Mouse (Mus musculus) CH12.LX (cell line): Measurements from ENCODE around the gene Reep6. TPM values are rescaled to one million over a fixed set of nuclear protein-coding genes. Genes with fewer than 3 reads are reported as not detected.
A peak's percentile ranks its signal among the peaks of the same experiment; 100 is the strongest.

Experiments used
- DNase-seq: peaks from one replicate; pipeline ENCODE4 v3.0.0-alpha.2; 2013; ENCODE audit errors: extremely low read depth
- H3K27ac ChIP-seq: 2 replicates; pipeline ENCODE4 v1.5.1; 2012; ENCODE audit warnings: low read depth, mild to moderate bottlenecking, control low read depth, moderate library complexity; ENCODE audit not compliant: insufficient read depth
- H3K27me3 ChIP-seq: replicated peaks from 2 replicates; pipeline ENCODE3; 2012; ENCODE audit warnings: inconsistent platforms
- H3K36me3 ChIP-seq, 2 experiments: replicated peaks in 1 of 2; 2 replicates each; pipeline versions ENCODE3 to v1.6.1; 2012; ENCODE audit warnings: inconsistent platforms in 1 of 2, low read length in 1 of 2, mild to moderate bottlenecking in 1 of 2, mixed read lengths in 1 of 2, moderate library complexity in 1 of 2; ENCODE audit not compliant: control insufficient read depth in 1 of 2, insufficient read depth in 1 of 2
- H3K4me1 ChIP-seq, 2 experiments: 2 replicates each; pipeline ENCODE4 v1.6.1; 2012; ENCODE audit warnings: inconsistent platforms in 1 of 2, moderate library complexity in 1 of 2; ENCODE audit not compliant: insufficient read depth in 2 of 2, control insufficient read depth in 1 of 2
- H3K4me2 ChIP-seq: 2 replicates; pipeline ENCODE4 v1.6.1; 2012; ENCODE audit warnings: low read depth, mild to moderate bottlenecking, control low read depth; ENCODE audit not compliant: poor library complexity, insufficient read depth, severe bottlenecking
- H3K4me3 ChIP-seq, 3 experiments: fragments of 150-350 bp in 1 of 3; sonication (generic) in 1 of 3; replicated peaks in 1 of 3; 2 replicates each; pipeline versions ENCODE3 to v1.5.1; 2011 to 2012; ENCODE audit warnings: low read depth in 2 of 3, low read length in 2 of 3, mild to moderate bottlenecking in 2 of 3, moderate library complexity in 2 of 3, control low read depth in 1 of 3, improper control_type of control experiment in 1 of 3, inconsistent platforms in 1 of 3, mixed read lengths in 1 of 3; ENCODE audit not compliant: poor library complexity in 1 of 3
- H3K79me2 ChIP-seq: replicated peaks from 2 replicates; pipeline ENCODE4 v1.6.1; 2012; ENCODE audit warnings: mild to moderate bottlenecking, moderate library complexity; ENCODE audit not compliant: control insufficient read depth, poor library complexity, insufficient read depth, severe bottlenecking; ENCODE audit errors: extremely low read depth
- H3K9ac ChIP-seq: 2 replicates; pipeline ENCODE4 v1.6.1; 2012; ENCODE audit warnings: low read depth, mild to moderate bottlenecking, control low read depth, moderate library complexity; ENCODE audit not compliant: insufficient read depth
- H3K9me3 ChIP-seq: replicated peaks from 2 replicates; pipeline ENCODE3; 2012; ENCODE audit warnings: low read length, inconsistent platforms, mixed read lengths
- BHLHE40 ChIP-seq: IDR thresholded peaks from 2 replicates; pipeline ENCODE4 v1.6.1; 2011; ENCODE audit warnings: mild to moderate bottlenecking, low read depth, low read length, improper control_type of control experiment
- CHD1 ChIP-seq: IDR thresholded peaks from 2 replicates; pipeline ENCODE4 v1.6.1; 2012; ENCODE audit warnings: low read depth, low read length, improper control_type of control experiment, inconsistent platforms
- CHD2 ChIP-seq: IDR thresholded peaks from 2 replicates; pipeline ENCODE4 v1.6.1; 2011; ENCODE audit warnings: low read length, improper control_type of control experiment
- CTCF ChIP-seq, 2 experiments: IDR thresholded peaks in 1 of 2; conservative IDR thresholded peaks in 1 of 2; 2 replicates each; pipeline ENCODE4 v1.5.1; 2011 to 2012; ENCODE audit warnings: low read depth in 2 of 2, low read length in 2 of 2, improper control_type of control experiment in 1 of 2, inconsistent platforms in 1 of 2, mild to moderate bottlenecking in 1 of 2, moderate library complexity in 1 of 2
- E2F4 ChIP-seq: IDR thresholded peaks from 2 replicates; pipeline ENCODE4 v1.6.1; 2011; ENCODE audit warnings: low read depth, low read length, improper control_type of control experiment; ENCODE audit not compliant: insufficient replicate concordance
- ELF1 ChIP-seq: IDR thresholded peaks from 2 replicates; pipeline ENCODE4 v1.6.1; 2014; ENCODE audit warnings: low read depth, mild to moderate bottlenecking, inconsistent platforms, low read length, improper control_type of control experiment
- EP300 ChIP-seq: IDR thresholded peaks from 2 replicates; pipeline ENCODE4 v1.6.1; 2011; ENCODE audit warnings: low read length, improper control_type of control experiment
- ETS1 ChIP-seq: conservative IDR thresholded peaks from 2 replicates; pipeline ENCODE4 v1.6.1; 2012; ENCODE audit warnings: low read depth, mild to moderate bottlenecking, inconsistent platforms, low read length, improper control_type of control experiment, moderate library complexity
- GABPA ChIP-seq: IDR thresholded peaks from 2 replicates; pipeline ENCODE4 v1.6.1; 2012; ENCODE audit warnings: low read depth, low read length, improper control_type of control experiment, inconsistent platforms; ENCODE audit not compliant: insufficient replicate concordance
- HCFC1 ChIP-seq: IDR thresholded peaks from 2 replicates; pipeline ENCODE4 v1.6.1; 2012; ENCODE audit warnings: low read depth, mild to moderate bottlenecking, inconsistent platforms, low read length, improper control_type of control experiment
- IRF4 ChIP-seq: IDR thresholded peaks from 2 replicates; pipeline ENCODE4 v1.6.1; 2014; ENCODE audit warnings: low read depth, mild to moderate bottlenecking, inconsistent platforms, low read length, improper control_type of control experiment
- JUN ChIP-seq: IDR thresholded peaks from 2 replicates; pipeline ENCODE4 v1.6.1; 2011; ENCODE audit warnings: low read depth, mild to moderate bottlenecking, low read length, improper control_type of control experiment, moderate library complexity; ENCODE audit not compliant: insufficient read depth
- JUND ChIP-seq: conservative IDR thresholded peaks from 2 replicates; pipeline ENCODE4 v1.6.1; 2011; ENCODE audit warnings: low read depth, low read length, improper control_type of control experiment
- KAT2A ChIP-seq: IDR thresholded peaks from 2 replicates; pipeline ENCODE4 v1.6.1; 2012; ENCODE audit warnings: low read length, improper control_type of control experiment, inconsistent platforms; ENCODE audit not compliant: insufficient replicate concordance
- MAFK ChIP-seq: IDR thresholded peaks from 2 replicates; pipeline ENCODE4 v1.6.1; 2011; ENCODE audit warnings: low read length, improper control_type of control experiment; ENCODE audit not compliant: insufficient replicate concordance
- MAX ChIP-seq: IDR thresholded peaks from 2 replicates; pipeline ENCODE4 v1.6.1; 2011; ENCODE audit warnings: low read length, improper control_type of control experiment
- MAZ ChIP-seq: IDR thresholded peaks from 2 replicates; pipeline ENCODE4 v1.6.1; 2012; ENCODE audit warnings: low read depth, mild to moderate bottlenecking, inconsistent platforms, low read length, improper control_type of control experiment, moderate library complexity
- MEF2A ChIP-seq: IDR thresholded peaks from 2 replicates; pipeline ENCODE4 v1.6.1; 2014; ENCODE audit warnings: low read depth, mild to moderate bottlenecking, inconsistent platforms, low read length, improper control_type of control experiment, borderline replicate concordance
- MXI1 ChIP-seq: IDR thresholded peaks from 2 replicates; pipeline ENCODE4 v1.6.1; 2011; ENCODE audit warnings: mild to moderate bottlenecking, low read depth, low read length, improper control_type of control experiment
- MYC ChIP-seq: IDR thresholded peaks from 2 replicates; pipeline ENCODE4 v1.6.1; 2011; ENCODE audit warnings: low read depth, mild to moderate bottlenecking, improper control_type of control experiment, low read length
- NELFE ChIP-seq: IDR thresholded peaks from 2 replicates; pipeline ENCODE4 v1.6.1; 2011; ENCODE audit warnings: low read depth, low read length, improper control_type of control experiment
- NRF1 ChIP-seq: IDR thresholded peaks from 2 replicates; pipeline ENCODE4 v1.6.1; 2014; ENCODE audit warnings: low read depth, mild to moderate bottlenecking, inconsistent platforms, low read length, improper control_type of control experiment, moderate library complexity
- PAX5 ChIP-seq: IDR thresholded peaks from 2 replicates; pipeline ENCODE4 v1.6.1; 2012; ENCODE audit warnings: low read length, inconsistent platforms, mixed read lengths
- POLR2A ChIP-seq: IDR thresholded peaks from 2 replicates; pipeline ENCODE4 v1.6.1; 2011; ENCODE audit warnings: low read depth, mild to moderate bottlenecking, improper control_type of control experiment, low read length
- POLR2AphosphoS2 ChIP-seq: IDR thresholded peaks from 2 replicates; pipeline ENCODE4 v1.6.1; 2011; ENCODE audit warnings: low read depth, low read length, improper control_type of control experiment
- RAD21 ChIP-seq: IDR thresholded peaks from 2 replicates; pipeline ENCODE4 v1.6.1; 2011; ENCODE audit warnings: low read depth, mild to moderate bottlenecking, low read length, improper control_type of control experiment, moderate library complexity
- RCOR1 ChIP-seq: conservative IDR thresholded peaks from 2 replicates; pipeline ENCODE4 v1.6.1; 2012; ENCODE audit warnings: low read depth, mild to moderate bottlenecking, inconsistent platforms, low read length, improper control_type of control experiment
- SIN3A ChIP-seq: IDR thresholded peaks from 2 replicates; pipeline ENCODE4 v1.6.1; 2012; ENCODE audit warnings: low read length, improper control_type of control experiment, inconsistent platforms
- SMC3 ChIP-seq: IDR thresholded peaks from 2 replicates; pipeline ENCODE4 v1.6.1; 2011; ENCODE audit warnings: low read depth, low read length, improper control_type of control experiment
- TBP ChIP-seq: conservative IDR thresholded peaks from 2 replicates; pipeline ENCODE4 v1.6.1; 2011; ENCODE audit warnings: low read depth, low read length, improper control_type of control experiment
- TCF12 ChIP-seq: IDR thresholded peaks from 2 replicates; pipeline ENCODE4 v1.6.1; 2014; ENCODE audit warnings: low read depth, mild to moderate bottlenecking, inconsistent platforms, low read length, improper control_type of control experiment
- UBTF ChIP-seq: IDR thresholded peaks from 2 replicates; pipeline ENCODE4 v1.6.1; 2012; ENCODE audit warnings: low read depth, mild to moderate bottlenecking, inconsistent platforms, low read length, improper control_type of control experiment, moderate library complexity
- USF1 ChIP-seq: IDR thresholded peaks from 2 replicates; pipeline ENCODE4 v1.6.1; 2014; ENCODE audit warnings: low read depth, mild to moderate bottlenecking, inconsistent platforms, low read length, improper control_type of control experiment
- USF2 ChIP-seq: conservative IDR thresholded peaks from 2 replicates; pipeline ENCODE4 v1.6.1; 2011; ENCODE audit warnings: low read depth, low read length, improper control_type of control experiment
- ZC3H11A ChIP-seq: IDR thresholded peaks from 2 replicates; pipeline ENCODE4 v1.6.1; 2012; ENCODE audit warnings: low read depth, mild to moderate bottlenecking, inconsistent platforms, low read length, improper control_type of control experiment
- ZKSCAN1 ChIP-seq: IDR thresholded peaks from 2 replicates; pipeline ENCODE4 v1.6.1; 2012; ENCODE audit warnings: low read depth, inconsistent platforms, low read length, improper control_type of control experiment, borderline replicate concordance
- ZMIZ1 ChIP-seq: IDR thresholded peaks from 2 replicates; pipeline ENCODE4 v1.6.1; 2012; ENCODE audit warnings: low read depth, mild to moderate bottlenecking, inconsistent platforms, low read length, improper control_type of control experiment
- ZNF384 ChIP-seq: IDR thresholded peaks from 2 replicates; pipeline ENCODE4 v1.6.1; 2012; ENCODE audit warnings: low read depth, low read length, improper control_type of control experiment, inconsistent platforms
- dilution Hi-C: fragments of 300-500 bp; cut with MboI; formaldehyde crosslinking; loops from 2 replicates; pipeline ENCODE4 v1.14.3; 2020; ENCODE audit warnings: low sequenced_read_pairs; ENCODE audit not compliant: extremely low pct_unique_long_range_greater_than_20kb, extremely low pct_ligation_motif_present
- in situ Hi-C: fragments of 300-500 bp; cut with MboI; formaldehyde crosslinking; loops from 3 replicates; pipeline ENCODE4 v1.14.3; 2019; ENCODE audit warnings: low sequenced_read_pairs, low pct_ligation_motif_present, low pct_unique_long_range_greater_than_20kb, mixed read lengths
- polyA plus RNA-seq: library from polyadenylated mRNA; unstranded; fragments of >175 nt; gene quantifications from 2 replicates; pipeline ENCODE4 v1.2.1, GENCODE M21; 2012; ENCODE audit warnings: low read depth; ENCODE audit not compliant: insufficient read length
- total RNA-seq, 2 experiments: library from RNA; depleted of rRNA; stranded (reverse); fragments of 300-350 nt in 1 of 2; fragments of >200 nt in 1 of 2; gene quantifications; 2 replicates each; pipeline ENCODE4 v1.2.3; 2012 to 2014

Reep6 gene
- total and polyA plus RNA-seq, 3 experiments: 0.48 to 7.5 (median 5.0) TPM

- Histone ChIP-seq H3K9ac (no peak overlapping the region), H3K4me3 (no peak overlapping the region)
- dilution Hi-C loops: no loop called here
Measured at GRCm38 (mm10) chr10:80339941-80340750, 10.4 kb downstream of the Reep6 start.

GRCm38 (mm10) chr10:80341026-80341425 lies 11.3 kb downstream of the Reep6 start:
- in situ Hi-C loops (no loop called here), dilution Hi-C loops (no loop called here)
- no peak overlapping the region for H3K4me3 ChIP-seq
- H3K4me1 ChIP-seq: peaks cover 4 to 18% of the 10 kb centered on the region in 2 experiments; a peak in 3 of 4 replicates
- H3K27ac ChIP-seq: no peak overlapping the region
- peaks cover 19% of the 10 kb centered on the region for H3K9me3 ChIP-seq
- peaks cover 4% of the 10 kb centered on the region in 2 experiments for H3K36me3 ChIP-seq
- H3K27me3 ChIP-seq: peaks cover 29% of the 10 kb centered on the region
- DNase-seq: no peak
- no peak overlapping the region for H3K9ac ChIP-seq
- TF ChIP-seq USF2 (no peak), UBTF (no peak), GABPA (no peak), POLR2AphosphoS2 (no peak), KAT2A (no peak), ZKSCAN1 (no peak), POLR2A (no peak), TCF12 (no peak), CHD1 (no peak), IRF4 (no peak), RCOR1 (no peak), NELFE (no peak), TBP (no peak), JUN (no peak), ELF1 (no peak), E2F4 (no peak)
- no peak overlapping the region for H3K4me2 ChIP-seq
- H3K79me2 ChIP-seq: no peaks in the 10 kb centered on the region

More at GRCm38 (mm10) chr10:80339941-80340750, 10.4 kb downstream of the Reep6 start:
- Histone ChIP-seq H3K4me2 (no peak overlapping the region), H3K27me3 (peaks cover 20% of the 10 kb centered on the region), H3K9me3 (peaks cover 19% of the 10 kb centered on the region), H3K79me2 (no peaks in the 10 kb centered on the region), H3K27ac (no peak overlapping the region), H3K4me1 (peaks cover 9 to 19% of the 10 kb centered on the region in 2 experiments; a peak in 3 of 4 replicates), H3K36me3 (peaks cover 13% of the 10 kb centered on the region in 2 experiments)
- in situ Hi-C loops: no loop called here
- DNase-seq: peak; percentile 76
- no peak for TF ChIP-seq JUN
- TF ChIP-seq CHD2: no peak
- no peak for TF ChIP-seq ZMIZ1
- no peak for TF ChIP-seq POLR2AphosphoS2
- TF ChIP-seq TBP: no peak
- no peak for TF ChIP-seq EP300
- no peak for TF ChIP-seq CHD1
- TF ChIP-seq POLR2A: no peak
- TF ChIP-seq MXI1: no peak
- no peak for TF ChIP-seq MEF2A
- TF ChIP-seq SMC3: peak; percentile 81
- no peak for TF ChIP-seq RCOR1
- TF ChIP-seq SIN3A: no peak
- no peak for TF ChIP-seq MAZ
- no peak for TF ChIP-seq NRF1
- 0 out of 2 replicates have a peak, but pooled peaks have one; percentile 35 for TF ChIP-seq USF2
- TF ChIP-seq ZNF384: no peak
- peak; percentile 14; the same call in 1 of the 2 replicates for TF ChIP-seq BHLHE40
- peak; percentile 87 for TF ChIP-seq CTCF (conservative IDR thresholded peaks at IDR 0.05 in 1 of 2, IDR thresholded peaks at IDR 0.05 in 1 of 2; ENCODE audit: low read depth in 2 of 2, low read length in 2 of 2)
- TF ChIP-seq UBTF: no peak
- no peak for TF ChIP-seq E2F4
- no peak for TF ChIP-seq NELFE
- no peak for TF ChIP-seq MAFK
- TF ChIP-seq MYC: no peak
- TF ChIP-seq KAT2A: no peak
- TF ChIP-seq PAX5: no peak
- peak; percentile 62 for TF ChIP-seq RAD21
- TF ChIP-seq ZC3H11A: no peak
- TF ChIP-seq MAX: peak; percentile 42; the same call in 1 of the 2 replicates
- TF ChIP-seq ETS1: no peak
- TF ChIP-seq ELF1: no peak
- no peak for TF ChIP-seq ZKSCAN1
- no peak; the same call in 1 of the 2 replicates for TF ChIP-seq HCFC1
- no peak for TF ChIP-seq JUND
- TF ChIP-seq IRF4: peak; percentile 34; the same call in 1 of the 2 replicates
- TF ChIP-seq GABPA: no peak
- TF ChIP-seq TCF12: no peak
- TF ChIP-seq USF1: peak; percentile 57
